In genomic region chr13:53539797-53540196, GRCm38 (mm10) we compare ENCODE assay signal across 18 mouse cellular contexts.
DNase-seq lines count a peak whose midpoint lies in the region; ATAC-seq lines count a peak whose summit lies in the region.
"Had no signal": no experiment of that assay in that cellular context is flagged by ENCODE, and none has a peak within 500 bp of the region (broad histone marks: within the 10 kb centered on the region; RNA-seq: fewer than 3 reads in every experiment).

No protein-coding gene starts in this region.

- ATAC-seq in frontal cortex, adult (ENCODE audit: low TSS enrichment), result peak; percentile 77
- ATAC-seq: forebrain, embryonic 14.5 days; forebrain, embryonic 16.5 days had no signal

- no peak for DNase-seq in frontal cortex, postnatal 14 days (ENCODE audit: low spot score in 2 of 2)
- peak; percentile 6 for DNase-seq in layer of hippocampus, adult 9-11 months
- DNase-seq in layer of hippocampus, postnatal 25 days (ENCODE audit: extremely low spot score in 1 of 2, low spot score in 1 of 2), result no peak
- DNase-seq in right cerebral cortex, postnatal 25 days, result peak; percentile 6
- no peak for DNase-seq in right cerebral cortex, postnatal 36 days (ENCODE audit: low spot score in 2 of 2)
- peak; percentile 42 for DNase-seq in telencephalon, adult 2 months (ENCODE audit: low read depth, low spot score)
- no peak for DNase-seq in retina, embryonic 14.5 days (ENCODE audit: low spot score)
- DNase-seq: adrenal gland, adult 2 months; adrenal gland, postnatal 10 days; adrenal gland, postnatal 25 days; cerebellum, adult 11-12 months; cerebellum, adult 2 months; cerebellum, adult 9-10 months; cerebellum, postnatal 10 days; cerebellum, postnatal 25 days had no signal

Comparison
In these comparisons a context has a peak if more than half of its experiments do, and no peak if none do; other contexts are left out.
1. DNase-seq: peak in layer of hippocampus, adult 9-11 months (single experiment), right cerebral cortex, postnatal 25 days (single experiment) and telencephalon, adult 2 months (single experiment); none in frontal cortex, postnatal 14 days (0 of 2), layer of hippocampus, postnatal 25 days (0 of 2), right cerebral cortex, postnatal 36 days (0 of 2) and retina, embryonic 14.5 days (single experiment).